Mouse (Mus musculus) MEL (cell line): Measurements from ENCODE around the gene Myh9.

Experiments
- CTCF ChIP-seq, 3 experiments: IDR thresholded peaks in 2 of 3; conservative IDR thresholded peaks in 1 of 3; 2 replicates each; pipeline ENCODE4 v1.5.1; 2011 to 2012; ENCODE audit warnings: low read length in 3 of 3, low read depth in 2 of 3, mild to moderate bottlenecking in 2 of 3, improper control_type of control experiment in 1 of 3, inconsistent platforms in 1 of 3, mixed read lengths in 1 of 3, moderate library complexity in 1 of 3; ENCODE audit not compliant: control insufficient read depth in 1 of 3, insufficient read depth in 1 of 3, poor library complexity in 1 of 3, severe bottlenecking in 1 of 3
- E2F4 ChIP-seq: IDR thresholded peaks from 2 replicates; pipeline ENCODE4 v1.6.1; 2011; ENCODE audit warnings: low read depth, low read length, improper control_type of control experiment, borderline replicate concordance
- EP300 ChIP-seq, 2 experiments: IDR thresholded peaks; 2 replicates each; pipeline ENCODE4 v1.6.1; 2011; ENCODE audit warnings: improper control_type of control experiment in 2 of 2, low read length in 2 of 2, low read depth in 1 of 2, mild to moderate bottlenecking in 1 of 2
- GABPA ChIP-seq: IDR thresholded peaks from 2 replicates; pipeline ENCODE4 v1.6.1; 2012; ENCODE audit warnings: low read depth, mild to moderate bottlenecking, inconsistent platforms, low read length, improper control_type of control experiment, moderate library complexity
- JUND ChIP-seq: IDR thresholded peaks from 2 replicates; pipeline ENCODE4 v1.6.1; 2011; ENCODE audit warnings: low read depth, mild to moderate bottlenecking, improper control_type of control experiment, low read length
- KAT2A ChIP-seq: conservative IDR thresholded peaks from 2 replicates; pipeline ENCODE4 v1.6.1; 2012; ENCODE audit warnings: low read depth, low read length, improper control_type of control experiment, inconsistent platforms
- MAZ ChIP-seq: IDR thresholded peaks from 2 replicates; pipeline ENCODE4 v1.6.1; 2012; ENCODE audit warnings: low read depth, mild to moderate bottlenecking, inconsistent platforms, low read length, improper control_type of control experiment
- MEF2A ChIP-seq: IDR thresholded peaks from 2 replicates; pipeline ENCODE4 v1.6.1; 2014; ENCODE audit warnings: low read depth, mild to moderate bottlenecking, inconsistent platforms, low read length, improper control_type of control experiment; ENCODE audit not compliant: poor library complexity, insufficient replicate concordance, severe bottlenecking; ENCODE audit errors: extremely low read depth
- POLR2A ChIP-seq, 2 experiments: IDR thresholded peaks; 2 replicates each; pipeline ENCODE4 v1.6.1; 2011 to 2012; ENCODE audit warnings: low read length in 2 of 2, mild to moderate bottlenecking in 2 of 2, control low read depth in 1 of 2, improper control_type of control experiment in 1 of 2, low read depth in 1 of 2, moderate library complexity in 1 of 2; ENCODE audit not compliant: control insufficient read depth in 1 of 2, insufficient read depth in 1 of 2, poor library complexity in 1 of 2
- ZNF384 ChIP-seq: IDR thresholded peaks from 2 replicates; pipeline ENCODE4 v1.6.1; 2012; ENCODE audit warnings: low read depth, mild to moderate bottlenecking, inconsistent platforms, low read length, improper control_type of control experiment

- TF ChIP-seq CTCF (IDR thresholded peaks at IDR 0.05 in 2 of 3, conservative IDR thresholded peaks at IDR 0.05 in 1 of 3; ENCODE audit: control insufficient read depth in 1 of 3, insufficient read depth in 1 of 3, low read depth in 2 of 3, low read length in 3 of 3, poor library complexity in 1 of 3, severe bottlenecking in 1 of 3) (no peak), GABPA (no peak), E2F4 (no peak), JUND (no peak), POLR2A (IDR thresholded peaks at IDR 0.05; ENCODE audit: control insufficient read depth in 1 of 2, insufficient read depth in 1 of 2, low read depth in 1 of 2, low read length in 2 of 2, poor library complexity in 1 of 2) (no peak), MEF2A (no peak), EP300 (IDR thresholded peaks at IDR 0.05; ENCODE audit: low read depth in 1 of 2, low read length in 2 of 2) (no peak), KAT2A (no peak), MAZ (no peak), ZNF384 (no peak)
These were observed 26.4 kb upstream of the Myh9 start for GRCm38 (mm10) chr15:77868340-77868739.
